Mouse (Mus musculus): ENCODE results near the gene Ntmt1. TPM values are rescaled to one million over a fixed set of nuclear protein-coding genes. Genes with fewer than 3 reads are reported as not detected.

The Ntmt1 gene
- polyA plus RNA-seq, 1 experiment from 2014 or later = 110 TPM

- no peak overlapping the region for H3K27ac ChIP-seq (replicated peaks)
- peaks cover 27% of the 10 kb centered on the region for H3K4me1 ChIP-seq (replicated peaks)
- no peak overlapping the region for H3K9ac ChIP-seq
- no peaks in the 10 kb centered on the region for H3K9me3 ChIP-seq
- H3K4me2 ChIP-seq = no peak overlapping the region
- no peaks in the 10 kb centered on the region for H3K27me3 ChIP-seq
- ATAC-seq (ENCODE audit: low FRiP score, low read depth) = no peak
- WGBS = 72% methylated on average over 4 of the region's 4 CpGs
- H3K36me3 ChIP-seq = no peaks in the 10 kb centered on the region
- no peak overlapping the region for H3K4me3 ChIP-seq
Measured at GRCm38 (mm10) chr2:30787466-30787865, 20.2 kb upstream of the Ntmt1 start.

- Histone ChIP-seq H3K9me3 (no peaks in the 10 kb centered on the region), H3K4me2 (no peak overlapping the region), H3K4me1 (replicated peaks) (peaks cover 32% of the 10 kb centered on the region), H3K4me3 (no peak overlapping the region), H3K9ac (no peak overlapping the region), H3K36me3 (no peaks in the 10 kb centered on the region), H3K27ac (replicated peaks) (no peak overlapping the region), H3K27me3 (no peaks in the 10 kb centered on the region)
- ATAC-seq (ENCODE audit: low FRiP score, low read depth) = no peak
- 86% methylated on average over 7 of the region's 7 CpGs for WGBS
Measured at GRCm38 (mm10) chr2:30792061-30792460, 15.6 kb upstream of the Ntmt1 start.

GRCm38 (mm10) chr2:30794179-30795108, 13.2 kb upstream of the Ntmt1 start:
- peaks cover 32% of the 10 kb centered on the region for H3K4me1 ChIP-seq (replicated peaks)
- 0 out of 2 replicates have a peak overlapping the region, but pooled peaks have one; percentile 30 for H3K9ac ChIP-seq
- 5% methylated on average over 48 of the region's 48 CpGs for WGBS
- H3K4me3 ChIP-seq = peak overlapping the region; percentile 30
- H3K4me2 ChIP-seq = peak overlapping the region; percentile 52
- peak overlapping the region; percentile 68 for H3K27ac ChIP-seq (replicated peaks)
- no peaks in the 10 kb centered on the region for H3K27me3 ChIP-seq
- peak; percentile 71 for ATAC-seq (ENCODE audit: low FRiP score, low read depth)
- no peaks in the 10 kb centered on the region for H3K9me3 ChIP-seq
- H3K36me3 ChIP-seq = no peaks in the 10 kb centered on the region

GRCm38 (mm10) chr2:30795271-30795888, 12.2 kb upstream of the Ntmt1 start:
- Histone ChIP-seq H3K27me3 (peaks cover 5% of the 10 kb centered on the region; the same call in 1 of the 2 replicates), H3K9me3 (no peaks in the 10 kb centered on the region), H3K27ac (replicated peaks) (peak overlapping the region; percentile 68; the same call in 1 of the 2 replicates), H3K9ac (no peak overlapping the region), H3K4me2 (no peak overlapping the region), H3K4me1 (replicated peaks) (peaks cover 33% of the 10 kb centered on the region), H3K4me3 (no peak overlapping the region), H3K36me3 (no peaks in the 10 kb centered on the region)
- no peak for ATAC-seq (ENCODE audit: low FRiP score, low read depth)
- 50% methylated on average over 7 of the region's 7 CpGs for WGBS

- no peaks in the 10 kb centered on the region for H3K9me3 ChIP-seq
- H3K27me3 ChIP-seq = peaks cover 5% of the 10 kb centered on the region; the same call in 1 of the 2 replicates
- peaks cover 38% of the 10 kb centered on the region for H3K4me1 ChIP-seq (replicated peaks)
- H3K27ac ChIP-seq (replicated peaks) = peak overlapping the region; percentile 70
- WGBS = 58% methylated on average over 5 of the region's 5 CpGs
- H3K4me3 ChIP-seq = no peak overlapping the region
- H3K36me3 ChIP-seq = no peaks in the 10 kb centered on the region
- H3K9ac ChIP-seq = peak overlapping the region; percentile 18; the same call in 1 of the 2 replicates
- peak overlapping the region; percentile 51 for H3K4me2 ChIP-seq
- no peak for ATAC-seq (ENCODE audit: low FRiP score, low read depth)
Measured at GRCm38 (mm10) chr2:30795889-30796275, 11.7 kb upstream of the Ntmt1 start.

GRCm38 (mm10) chr2:30796382-30796781, 11.2 kb upstream of the Ntmt1 start:
- H3K9ac ChIP-seq = peak overlapping the region; percentile 18; the same call in 1 of the 2 replicates
- peaks cover 43% of the 10 kb centered on the region for H3K4me1 ChIP-seq (replicated peaks)
- H3K4me2 ChIP-seq = peak overlapping the region; percentile 51
- H3K4me3 ChIP-seq = peak overlapping the region; percentile 18
- peaks cover 5% of the 10 kb centered on the region; the same call in 1 of the 2 replicates for H3K27me3 ChIP-seq
- no peaks in the 10 kb centered on the region for H3K9me3 ChIP-seq
- ATAC-seq (ENCODE audit: low FRiP score, low read depth) = peak; percentile 85
- H3K27ac ChIP-seq (replicated peaks) = peak overlapping the region; percentile 70
- H3K36me3 ChIP-seq = no peaks in the 10 kb centered on the region
- WGBS = 4% methylated on average over 11 of the region's 11 CpGs

GRCm38 (mm10) chr2:30799456-30799855, 8.2 kb upstream of the Ntmt1 start:
- ATAC-seq (ENCODE audit: low FRiP score, low read depth) = no peak

GRCm38 (mm10) chr2:30800671-30801066, 7.0 kb upstream of the Ntmt1 start:
- peaks cover 7% of the 10 kb centered on the region; the same call in 1 of the 2 replicates for H3K27me3 ChIP-seq
- no peak for ATAC-seq (ENCODE audit: low FRiP score, low read depth)
- WGBS = 28% methylated on average over 7 of the region's 7 CpGs
- peak overlapping the region; percentile 79 for H3K4me2 ChIP-seq
- H3K4me3 ChIP-seq = peak overlapping the region; percentile 43
- H3K9ac ChIP-seq = no peak overlapping the region
- no peaks in the 10 kb centered on the region for H3K36me3 ChIP-seq
- peaks cover 34% of the 10 kb centered on the region for H3K4me1 ChIP-seq (replicated peaks)
- no peak overlapping the region for H3K27ac ChIP-seq (replicated peaks)
- no peaks in the 10 kb centered on the region for H3K9me3 ChIP-seq

More at GRCm38 (mm10) chr2:30799456-30799855, 8.2 kb upstream of the Ntmt1 start:
- 82% methylated on average over 3 of the region's 3 CpGs for WGBS
- no peak overlapping the region for H3K4me2 ChIP-seq
- no peak overlapping the region for H3K4me3 ChIP-seq
- H3K4me1 ChIP-seq (replicated peaks) = peaks cover 43% of the 10 kb centered on the region
- H3K36me3 ChIP-seq = no peaks in the 10 kb centered on the region
- no peak overlapping the region for H3K9ac ChIP-seq
- H3K27me3 ChIP-seq = peaks cover 7% of the 10 kb centered on the region; the same call in 1 of the 2 replicates
- no peak overlapping the region for H3K27ac ChIP-seq (replicated peaks)
- H3K9me3 ChIP-seq = no peaks in the 10 kb centered on the region

- Histone ChIP-seq H3K4me1 (replicated peaks) (peaks cover 29% of the 10 kb centered on the region), H3K36me3 (no peaks in the 10 kb centered on the region), H3K27me3 (peaks cover 7% of the 10 kb centered on the region; the same call in 1 of the 2 replicates), H3K4me2 (peak overlapping the region; percentile 79), H3K9ac (peak overlapping the region; percentile 40), H3K27ac (replicated peaks) (no peak overlapping the region), H3K4me3 (peak overlapping the region; percentile 43), H3K9me3 (no peaks in the 10 kb centered on the region)
- ATAC-seq (ENCODE audit: low FRiP score, low read depth) = 0 out of 2 replicates have a peak, but pooled peaks have one; percentile 40
- 1% methylated on average over 76 of the region's 77 CpGs for WGBS
Measured at GRCm38 (mm10) chr2:30801067-30801852, 6.4 kb upstream of the Ntmt1 start.

- WGBS = 86% methylated on average over 3 of the region's 3 CpGs
- Histone ChIP-seq H3K27me3 (peaks cover 7% of the 10 kb centered on the region; the same call in 1 of the 2 replicates), H3K9me3 (no peaks in the 10 kb centered on the region), H3K4me1 (replicated peaks) (peaks cover 24% of the 10 kb centered on the region), H3K27ac (replicated peaks) (no peak within 1 kb of the TSS), H3K4me2 (no peak within 1 kb of the TSS), H3K4me3 (no peak within 1 kb of the TSS), H3K9ac (no peak within 1 kb of the TSS), H3K36me3 (no peaks in the 10 kb centered on the region)
- no peak for ATAC-seq (ENCODE audit: low FRiP score, low read depth)
Measured at GRCm38 (mm10) chr2:30803604-30804003, 4.0 kb upstream of the Ntmt1 start, which contains the start of gene 1700001O22Rik. TSS of gene 1700001O22Rik (minus strand) at chr2:30803661.

GRCm38 (mm10) chr2:30805983-30806382, 1.6 kb upstream of the Ntmt1 start:
- H3K9ac ChIP-seq = no peak overlapping the region
- ATAC-seq (ENCODE audit: low FRiP score, low read depth) = no peak
- H3K4me2 ChIP-seq = no peak overlapping the region
- no peak overlapping the region for H3K4me3 ChIP-seq
- peaks cover 39% of the 10 kb centered on the region for H3K4me1 ChIP-seq (replicated peaks)
- no peaks in the 10 kb centered on the region for H3K9me3 ChIP-seq
- H3K27me3 ChIP-seq = 0 out of 2 replicates have a peak, but pooled peaks cover 2% of the 10 kb centered on the region
- H3K36me3 ChIP-seq = no peaks in the 10 kb centered on the region
- no peak overlapping the region for H3K27ac ChIP-seq (replicated peaks)
- WGBS = 91% methylated on average over 2 of the region's 2 CpGs

Measured in hindbrain, embryonic 15.5 days (tissue).